Mouse (Mus musculus) T-helper 17 cell (primary cell): ENCODE results near the gene Slc25a51.

Experiments
- in situ Hi-C, 2 experiments: fragments of 300-600 bp; cut with MboI, MseI; formaldehyde crosslinking; loops; 1 replicate in 1 of 2; 2 replicates in 1 of 2; pipeline ENCODE4 v1.15.1; 2025; ENCODE audit warnings: high pct_unique_total_duplicates in 2 of 2

Gene Slc25a51

GRCm38 (mm10) chr4:45408427-45409132 lies at the start of gene Slc25a51:
Slc25a51 (minus strand) TSS chr4:45408766.
- in situ Hi-C loops: loop anchor here (5.0 to 10.0 kb wide), 2 partner anchors 66 to 736 kb away; partner anchors contain the start of genes Dcaf10 (in 1 of the 2) and Exosc3 (in 1 of the 2)

GRCm38 (mm10) chr4:45457543-45457942 lies 49.0 kb upstream of the Slc25a51 start:
- in situ Hi-C loops: no loop called here

GRCm38 (mm10) chr4:45455001-45455400 lies 46.4 kb upstream of the Slc25a51 start:
- in situ Hi-C loops: no loop called here

- in situ Hi-C loops: no loop called here
Observed at GRCm38 (mm10) chr4:45453271-45453851, 44.8 kb upstream of the Slc25a51 start.

GRCm38 (mm10) chr4:45452569-45453111 lies 44.1 kb upstream of the Slc25a51 start:
- in situ Hi-C loops: no loop called here

- in situ Hi-C loops: no loop called here
Observed at GRCm38 (mm10) chr4:45449012-45449411, 40.4 kb upstream of the Slc25a51 start.

- in situ Hi-C loops: no loop called here
Observed at GRCm38 (mm10) chr4:45448481-45448880, 39.9 kb upstream of the Slc25a51 start.

GRCm38 (mm10) chr4:45447196-45447595 lies 38.6 kb upstream of the Slc25a51 start:
- in situ Hi-C loops: no loop called here

- in situ Hi-C loops: no loop called here
Observed at GRCm38 (mm10) chr4:45445235-45445634, 36.7 kb upstream of the Slc25a51 start.

- in situ Hi-C loops: no loop called here
Observed at GRCm38 (mm10) chr4:45444813-45445212, 36.2 kb upstream of the Slc25a51 start.

GRCm38 (mm10) chr4:45443652-45444051 lies 35.1 kb upstream of the Slc25a51 start:
- in situ Hi-C loops: no loop called here

- in situ Hi-C loops: no loop called here
Observed at GRCm38 (mm10) chr4:45442237-45442636, 33.7 kb upstream of the Slc25a51 start.

- in situ Hi-C loops: no loop called here
Observed at GRCm38 (mm10) chr4:45441778-45442177, 33.2 kb upstream of the Slc25a51 start.

- in situ Hi-C loops: no loop called here
Observed at GRCm38 (mm10) chr4:45439281-45439680, 30.7 kb upstream of the Slc25a51 start.

- in situ Hi-C loops: no loop called here
Observed at GRCm38 (mm10) chr4:45437010-45437409, 28.4 kb upstream of the Slc25a51 start.

- in situ Hi-C loops: no loop called here
Observed at GRCm38 (mm10) chr4:45436383-45436913, 27.9 kb upstream of the Slc25a51 start.

GRCm38 (mm10) chr4:45435899-45436298 lies 27.3 kb upstream of the Slc25a51 start:
- in situ Hi-C loops: no loop called here

GRCm38 (mm10) chr4:45434681-45435080 lies 26.1 kb upstream of the Slc25a51 start:
- in situ Hi-C loops: no loop called here

GRCm38 (mm10) chr4:45434071-45434470 lies 25.5 kb upstream of the Slc25a51 start:
- in situ Hi-C loops: no loop called here

- in situ Hi-C loops: no loop called here
Observed at GRCm38 (mm10) chr4:45431806-45432205, 23.2 kb upstream of the Slc25a51 start.

GRCm38 (mm10) chr4:45431316-45431715 lies 22.8 kb upstream of the Slc25a51 start:
- in situ Hi-C loops: no loop called here

- in situ Hi-C loops: no loop called here
Observed at GRCm38 (mm10) chr4:45429451-45429850, 20.9 kb upstream of the Slc25a51 start.
